Mouse (Mus musculus): Measurements from ENCODE around the gene Slc24a5.
A peak's percentile ranks its signal among the peaks of the same experiment; 100 is the strongest.

Gene Slc24a5

DNA sequence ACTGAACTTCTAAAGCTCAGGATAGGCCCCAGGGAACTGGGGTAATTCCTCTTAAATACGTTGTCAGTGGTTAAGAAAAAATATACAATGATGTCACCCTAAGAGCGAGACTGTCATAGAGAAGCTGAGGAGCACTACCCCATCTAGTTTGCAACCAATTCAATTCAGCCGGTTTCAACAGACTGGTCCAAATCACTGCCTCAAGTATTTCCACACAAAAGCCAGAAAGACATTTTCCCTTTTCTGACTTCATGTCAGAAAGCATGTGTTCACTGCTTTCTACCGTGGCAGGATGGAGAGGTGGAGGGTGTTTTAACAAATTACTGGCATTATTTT lies 54.3 kb downstream of the Slc24a5 start:
- DNase-seq = no peak

DNA sequence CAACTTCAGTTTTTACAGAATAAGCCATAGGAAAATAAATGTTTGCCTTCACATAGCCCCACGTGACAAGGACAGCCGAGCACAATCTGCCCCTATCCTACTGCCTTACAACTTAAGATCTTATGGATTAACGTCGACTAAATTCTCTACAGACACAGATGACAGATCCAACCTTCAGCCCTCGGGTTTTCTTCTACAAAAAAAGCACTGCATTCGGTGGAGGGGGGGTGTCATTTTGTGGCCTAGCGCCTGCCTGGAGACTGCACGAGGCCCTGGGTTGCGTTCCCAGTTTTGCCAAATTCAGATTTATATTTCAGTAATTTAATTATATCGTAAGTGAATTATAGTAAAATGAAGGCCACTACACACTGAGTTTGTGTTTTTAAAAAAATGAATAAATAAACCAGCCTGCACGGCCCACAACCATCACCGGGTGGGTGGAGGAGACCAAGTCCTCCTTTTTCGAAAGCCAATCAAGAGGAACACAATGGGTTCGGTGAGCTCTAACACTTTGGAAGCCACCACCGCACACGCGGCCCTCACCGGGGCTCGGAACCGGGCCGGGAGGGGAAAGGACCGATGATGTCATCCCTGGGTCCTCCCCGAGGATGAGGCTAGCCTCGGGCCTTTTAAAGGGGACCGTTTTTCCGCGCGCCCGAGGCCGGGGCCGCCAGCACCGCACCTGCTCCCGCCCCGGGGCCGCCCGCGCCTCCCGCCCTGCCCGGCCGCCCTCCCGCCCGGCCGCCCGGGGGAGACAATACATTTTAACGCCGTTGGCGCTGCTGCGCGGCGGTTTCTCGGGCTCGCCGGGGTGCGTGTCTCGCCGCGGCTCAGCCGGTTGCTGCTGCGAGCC lies 54.9 kb downstream of the Slc24a5 start:
- DNase-seq = peak; percentile 70

DNA sequence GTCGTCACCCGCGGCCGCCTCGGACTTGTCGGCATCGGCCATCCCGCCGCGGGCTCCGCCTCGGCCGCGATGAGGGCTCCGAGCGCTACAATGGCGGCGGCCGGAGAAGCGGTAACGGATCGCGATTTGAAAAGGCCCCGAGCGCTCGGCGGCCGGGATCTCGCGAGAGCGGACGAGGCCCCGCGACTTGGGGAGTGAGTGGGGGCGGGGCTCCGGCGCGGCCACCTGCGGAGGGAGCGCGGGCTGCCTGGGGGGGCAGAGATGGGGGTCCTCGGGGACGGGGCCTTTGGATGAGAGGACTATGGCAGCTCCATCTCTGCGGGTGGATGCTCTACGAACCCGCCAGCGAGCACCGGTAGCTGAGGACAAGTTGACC lies 55.5 kb downstream of the Slc24a5 start, which contains the start of gene Myef2:
Myef2 (minus strand) TSS at position 185 of the 376 bp plus-strand sequence.
- DNase-seq = peak; percentile 83

DNA sequence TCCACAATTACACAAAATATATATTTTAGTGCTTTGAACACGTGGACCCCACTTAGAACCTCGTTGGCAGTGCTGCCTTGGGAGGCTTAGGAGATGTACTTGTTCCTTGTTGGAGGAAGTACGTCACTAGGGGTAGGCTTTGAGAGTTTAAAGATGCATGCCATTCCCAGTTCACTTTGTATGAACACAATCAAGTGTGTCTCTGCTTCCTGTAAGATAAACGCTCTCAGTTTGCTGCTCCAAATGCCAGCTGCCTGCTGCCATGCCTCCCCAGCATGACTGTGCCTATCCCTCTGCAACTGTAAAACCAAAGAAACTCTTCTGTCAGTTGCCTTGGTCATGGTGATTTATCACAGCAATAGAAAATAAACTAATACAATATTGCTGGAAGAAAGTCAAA lies 57.9 kb downstream of the Slc24a5 start:
- no peak for DNase-seq

DNA sequence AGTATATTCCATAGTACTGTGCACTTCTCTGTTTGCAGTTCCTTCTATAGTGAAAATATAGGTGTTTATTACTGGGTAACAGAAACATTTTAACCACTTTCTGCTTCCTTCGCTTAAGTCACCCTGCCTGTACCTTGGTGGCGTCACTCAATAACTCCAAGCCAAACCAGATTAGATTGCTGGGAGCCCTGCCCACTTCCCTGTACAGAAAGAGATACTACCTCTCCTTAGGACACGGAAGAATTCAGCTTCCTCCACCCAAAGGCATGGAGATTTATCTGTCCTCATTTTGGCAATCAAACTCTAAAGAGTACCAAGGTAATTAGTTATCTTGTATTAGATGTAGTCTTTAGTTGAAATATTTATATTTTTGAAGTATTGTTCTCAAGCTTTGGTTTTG lies 58.9 kb downstream of the Slc24a5 start:
- DNase-seq = no peak

DNA sequence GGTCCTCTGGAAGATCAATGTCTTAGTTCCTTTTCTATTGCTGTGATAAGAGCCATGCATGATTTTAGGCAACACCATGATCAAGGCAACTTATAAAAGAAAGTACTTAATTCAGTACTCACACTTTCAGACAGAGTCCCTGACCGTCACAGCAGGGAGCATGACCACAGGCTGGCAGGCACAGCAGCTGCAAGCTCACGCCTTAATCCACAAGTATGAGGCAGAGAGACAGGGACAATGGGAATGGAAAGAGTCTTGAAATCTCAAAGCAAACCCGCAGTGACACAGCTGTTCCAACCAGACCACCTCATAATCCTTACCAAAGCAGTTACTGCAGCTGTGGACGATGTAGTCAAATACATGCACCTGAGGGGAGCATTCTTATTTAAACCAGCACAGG lies 66.2 kb downstream of the Slc24a5 start:
- DNase-seq = no peak

DNA sequence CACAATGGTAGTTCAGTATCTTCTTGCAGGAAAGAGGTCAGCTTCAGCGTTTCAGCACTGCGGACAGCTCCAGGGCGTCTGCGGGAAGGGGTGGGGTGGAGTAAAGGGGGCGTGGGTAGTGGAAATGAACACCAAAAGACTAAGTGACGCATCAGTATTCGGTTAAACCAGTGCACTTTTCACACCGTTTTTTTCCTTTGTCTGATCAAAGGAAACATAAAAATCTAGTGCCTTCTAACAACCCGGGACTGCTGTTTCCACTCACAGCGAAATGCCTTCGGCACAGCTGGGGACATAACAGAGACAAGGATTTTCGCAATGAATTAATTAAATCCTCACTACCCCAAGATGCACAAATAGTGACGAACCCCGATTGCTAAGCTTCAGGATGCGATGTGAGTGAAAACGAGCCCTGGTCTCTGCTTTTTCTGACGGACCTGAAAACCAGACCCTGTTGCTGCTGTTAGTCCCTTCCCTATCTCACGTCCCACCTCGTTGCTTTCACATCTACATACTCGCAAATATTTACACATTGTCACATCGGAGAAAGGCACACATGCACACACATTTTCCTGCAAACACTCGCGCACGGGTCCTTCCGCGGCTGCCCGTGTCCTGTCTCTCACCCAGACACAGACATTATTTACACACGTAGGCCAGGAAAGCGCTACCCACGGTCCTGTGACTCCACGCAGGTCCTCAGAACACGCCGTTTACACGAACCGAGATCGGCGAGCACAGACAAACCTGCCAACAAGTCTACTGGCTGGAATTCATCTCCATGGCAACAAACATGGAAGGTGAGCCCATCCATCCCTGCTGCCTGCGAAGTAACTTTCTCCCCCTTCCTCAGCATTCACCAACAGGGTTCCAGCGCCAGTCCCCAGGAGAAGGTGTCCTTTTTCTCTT lies 68.2 kb downstream of the Slc24a5 start, which contains the start of gene Ctxn2:
Ctxn2 (plus strand) TSS at position 790 of the 909 bp plus-strand sequence.
- peak; percentile 62 for DNase-seq

DNA sequence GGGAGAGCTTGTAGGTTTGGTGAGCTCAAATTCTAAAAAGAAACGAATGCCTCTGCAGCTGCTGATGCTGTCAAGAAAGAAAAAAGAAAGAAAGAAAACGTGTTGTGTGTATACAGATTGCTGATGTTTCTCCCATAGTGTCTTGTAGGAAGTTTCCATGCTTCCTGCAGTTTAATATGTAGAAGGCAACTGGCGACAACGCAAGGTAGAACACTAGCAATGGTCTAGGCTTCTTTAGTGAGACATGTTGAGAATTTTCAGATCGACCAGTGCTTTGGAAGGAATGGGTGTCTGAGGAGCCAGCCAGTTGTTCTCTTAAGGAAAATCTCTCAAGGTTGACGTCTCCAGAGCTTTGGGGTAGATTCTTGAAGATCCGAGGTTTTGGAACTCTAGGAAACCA lies 68.9 kb downstream of the Slc24a5 start:
- no peak for DNase-seq

Measured in right cerebral cortex, postnatal 25 days (tissue).